Mouse (Mus musculus): Measurements from ENCODE around the gene Lgr6. TPM values are rescaled to one million over a fixed set of nuclear protein-coding genes. Genes with fewer than 3 reads are reported as not detected.

Gene Lgr6
- polyA plus RNA-seq, 1 experiment from 2014 or later, result 0.32 TPM

GRCm38 (mm10) chr1:135131560-135131959 lies 26.5 kb upstream of the Lgr6 start:
- Histone ChIP-seq H3K27ac (ENCODE audit: low read depth, low read length) (no peak overlapping the region), H3K27me3 (ENCODE audit: control insufficient read depth, insufficient read depth, low read length) (no peaks in the 10 kb centered on the region; the same call in 1 of the 2 replicates), H3K4me1 (replicated peaks; ENCODE audit: control insufficient read depth, insufficient read depth, low read length) (peaks cover 3% of the 10 kb centered on the region; the same call in 1 of the 2 replicates), H3K9me3 (ENCODE audit: control insufficient read depth, low read length) (no peaks in the 10 kb centered on the region), H3K4me3 (ENCODE audit: low read depth, low read length) (no peak overlapping the region), H3K36me3 (ENCODE audit: control insufficient read depth, insufficient read depth, low read length) (no peaks in the 10 kb centered on the region), H3K9ac (ENCODE audit: low read length) (no peak overlapping the region), H3K4me2 (ENCODE audit: low read depth, low read length, severe bottlenecking) (no peak overlapping the region)
- DNase-seq (ENCODE audit: low spot score) (no peak), ATAC-seq (replicated peaks; ENCODE audit: low FRiP score) (no peak)
- WGBS, result 67% methylated on average over 8 of the region's 8 CpGs

- H3K27ac ChIP-seq (ENCODE audit: low read depth, low read length), result no peak overlapping the region
- ATAC-seq (replicated peaks; ENCODE audit: low FRiP score) (no peak), DNase-seq (ENCODE audit: low spot score) (no peak)
- H3K9me3 ChIP-seq (ENCODE audit: control insufficient read depth, low read length), result no peaks in the 10 kb centered on the region
- no peaks in the 10 kb centered on the region; the same call in 1 of the 2 replicates for H3K27me3 ChIP-seq (ENCODE audit: control insufficient read depth, insufficient read depth, low read length)
- no peaks in the 10 kb centered on the region for H3K36me3 ChIP-seq (ENCODE audit: control insufficient read depth, insufficient read depth, low read length)
- no peak overlapping the region for H3K9ac ChIP-seq (ENCODE audit: low read length)
- H3K4me3 ChIP-seq (ENCODE audit: low read depth, low read length), result no peak overlapping the region
- peaks cover 3% of the 10 kb centered on the region; the same call in 1 of the 2 replicates for H3K4me1 ChIP-seq (replicated peaks; ENCODE audit: control insufficient read depth, insufficient read depth, low read length)
- no peak overlapping the region for H3K4me2 ChIP-seq (ENCODE audit: low read depth, low read length, severe bottlenecking)
- 38% methylated on average over 6 of the region's 6 CpGs for WGBS
Observed at GRCm38 (mm10) chr1:135131034-135131433, 26.0 kb upstream of the Lgr6 start.

- no peak overlapping the region for H3K9ac ChIP-seq (ENCODE audit: low read length)
- peaks cover 3% of the 10 kb centered on the region; the same call in 1 of the 2 replicates for H3K4me1 ChIP-seq (replicated peaks; ENCODE audit: control insufficient read depth, insufficient read depth, low read length)
- WGBS, result 79% methylated on average over 2 of the region's 2 CpGs
- no peak overlapping the region for H3K4me2 ChIP-seq (ENCODE audit: low read depth, low read length, severe bottlenecking)
- DNase-seq (ENCODE audit: low spot score), result no peak
- no peaks in the 10 kb centered on the region for H3K9me3 ChIP-seq (ENCODE audit: control insufficient read depth, low read length)
- ATAC-seq (replicated peaks; ENCODE audit: low FRiP score), result no peak
- H3K27ac ChIP-seq (ENCODE audit: low read depth, low read length), result no peak overlapping the region
- no peaks in the 10 kb centered on the region for H3K36me3 ChIP-seq (ENCODE audit: control insufficient read depth, insufficient read depth, low read length)
- H3K27me3 ChIP-seq (ENCODE audit: control insufficient read depth, insufficient read depth, low read length), result no peaks in the 10 kb centered on the region; the same call in 1 of the 2 replicates
- no peak overlapping the region for H3K4me3 ChIP-seq (ENCODE audit: low read depth, low read length)
Observed at GRCm38 (mm10) chr1:135130376-135131018, 25.4 kb upstream of the Lgr6 start.

- H3K4me2 ChIP-seq (ENCODE audit: low read depth, low read length, severe bottlenecking), result no peak overlapping the region
- no peaks in the 10 kb centered on the region for H3K9me3 ChIP-seq (ENCODE audit: control insufficient read depth, low read length)
- no peak overlapping the region for H3K4me3 ChIP-seq (ENCODE audit: low read depth, low read length)
- H3K4me1 ChIP-seq (replicated peaks; ENCODE audit: control insufficient read depth, insufficient read depth, low read length), result peaks cover 3% of the 10 kb centered on the region; the same call in 1 of the 2 replicates
- no peak for ATAC-seq (replicated peaks; ENCODE audit: low FRiP score)
- H3K36me3 ChIP-seq (ENCODE audit: control insufficient read depth, insufficient read depth, low read length), result no peaks in the 10 kb centered on the region
- H3K9ac ChIP-seq (ENCODE audit: low read length), result no peak overlapping the region
- no peak for DNase-seq (ENCODE audit: low spot score)
- H3K27me3 ChIP-seq (ENCODE audit: control insufficient read depth, insufficient read depth, low read length), result no peaks in the 10 kb centered on the region; the same call in 1 of the 2 replicates
- 58% methylated on average over 9 of the region's 9 CpGs for WGBS
- no peak overlapping the region for H3K27ac ChIP-seq (ENCODE audit: low read depth, low read length)
Observed at GRCm38 (mm10) chr1:135129543-135130183, 24.6 kb upstream of the Lgr6 start.

GRCm38 (mm10) chr1:135128986-135129385 lies 23.9 kb upstream of the Lgr6 start:
- no peak overlapping the region for H3K27ac ChIP-seq (ENCODE audit: low read depth, low read length)
- WGBS, result 31% methylated on average over 9 of the region's 9 CpGs
- no peak overlapping the region for H3K4me3 ChIP-seq (ENCODE audit: low read depth, low read length)
- H3K9ac ChIP-seq (ENCODE audit: low read length), result no peak overlapping the region
- H3K27me3 ChIP-seq (ENCODE audit: control insufficient read depth, insufficient read depth, low read length), result no peaks in the 10 kb centered on the region; the same call in 1 of the 2 replicates
- peaks cover 3% of the 10 kb centered on the region; the same call in 1 of the 2 replicates for H3K4me1 ChIP-seq (replicated peaks; ENCODE audit: control insufficient read depth, insufficient read depth, low read length)
- DNase-seq (ENCODE audit: low spot score) (no peak), ATAC-seq (replicated peaks; ENCODE audit: low FRiP score) (no peak)
- no peaks in the 10 kb centered on the region for H3K9me3 ChIP-seq (ENCODE audit: control insufficient read depth, low read length)
- no peaks in the 10 kb centered on the region for H3K36me3 ChIP-seq (ENCODE audit: control insufficient read depth, insufficient read depth, low read length)
- no peak overlapping the region for H3K4me2 ChIP-seq (ENCODE audit: low read depth, low read length, severe bottlenecking)

GRCm38 (mm10) chr1:135128011-135128441 lies 22.9 kb upstream of the Lgr6 start:
- no peak overlapping the region for H3K27ac ChIP-seq (ENCODE audit: low read depth, low read length)

GRCm38 (mm10) chr1:135126443-135127027 lies 21.5 kb upstream of the Lgr6 start:
- ATAC-seq (replicated peaks; ENCODE audit: low FRiP score) (no peak), DNase-seq (ENCODE audit: low spot score) (no peak)
- Histone ChIP-seq H3K36me3 (ENCODE audit: control insufficient read depth, insufficient read depth, low read length) (no peaks in the 10 kb centered on the region), H3K9ac (ENCODE audit: low read length) (no peak overlapping the region), H3K4me2 (ENCODE audit: low read depth, low read length, severe bottlenecking) (no peak overlapping the region), H3K9me3 (ENCODE audit: control insufficient read depth, low read length) (no peaks in the 10 kb centered on the region), H3K4me3 (ENCODE audit: low read depth, low read length) (no peak overlapping the region), H3K4me1 (replicated peaks; ENCODE audit: control insufficient read depth, insufficient read depth, low read length) (peaks cover 3% of the 10 kb centered on the region; the same call in 1 of the 2 replicates), H3K27me3 (ENCODE audit: control insufficient read depth, insufficient read depth, low read length) (no peaks in the 10 kb centered on the region; the same call in 1 of the 2 replicates), H3K27ac (ENCODE audit: low read depth, low read length) (no peak overlapping the region)
- WGBS, result 80% methylated on average over 4 of the region's 4 CpGs

More at GRCm38 (mm10) chr1:135128011-135128441, 22.9 kb upstream of the Lgr6 start:
- no peak for DNase-seq (ENCODE audit: low spot score)
- no peak for ATAC-seq (replicated peaks; ENCODE audit: low FRiP score)
- no peak overlapping the region for H3K4me2 ChIP-seq (ENCODE audit: low read depth, low read length, severe bottlenecking)
- no peaks in the 10 kb centered on the region for H3K9me3 ChIP-seq (ENCODE audit: control insufficient read depth, low read length)
- H3K36me3 ChIP-seq (ENCODE audit: control insufficient read depth, insufficient read depth, low read length), result no peaks in the 10 kb centered on the region
- no peak overlapping the region for H3K9ac ChIP-seq (ENCODE audit: low read length)
- no peaks in the 10 kb centered on the region; the same call in 1 of the 2 replicates for H3K27me3 ChIP-seq (ENCODE audit: control insufficient read depth, insufficient read depth, low read length)
- WGBS, result 63% methylated on average over 6 of the region's 6 CpGs
- H3K4me3 ChIP-seq (ENCODE audit: low read depth, low read length), result no peak overlapping the region
- peaks cover 3% of the 10 kb centered on the region; the same call in 1 of the 2 replicates for H3K4me1 ChIP-seq (replicated peaks; ENCODE audit: control insufficient read depth, insufficient read depth, low read length)

- ATAC-seq (replicated peaks; ENCODE audit: low FRiP score) (no peak), DNase-seq (ENCODE audit: low spot score) (no peak)
- Histone ChIP-seq H3K4me3 (ENCODE audit: low read depth, low read length) (no peak overlapping the region), H3K9ac (ENCODE audit: low read length) (no peak overlapping the region), H3K4me1 (replicated peaks; ENCODE audit: control insufficient read depth, insufficient read depth, low read length) (peaks cover 3% of the 10 kb centered on the region; the same call in 1 of the 2 replicates), H3K36me3 (ENCODE audit: control insufficient read depth, insufficient read depth, low read length) (no peaks in the 10 kb centered on the region), H3K4me2 (ENCODE audit: low read depth, low read length, severe bottlenecking) (no peak overlapping the region), H3K27ac (ENCODE audit: low read depth, low read length) (no peak overlapping the region), H3K27me3 (ENCODE audit: control insufficient read depth, insufficient read depth, low read length) (no peaks in the 10 kb centered on the region; the same call in 1 of the 2 replicates), H3K9me3 (ENCODE audit: control insufficient read depth, low read length) (no peaks in the 10 kb centered on the region)
- 72% methylated on average over 8 of the region's 8 CpGs for WGBS
Observed at GRCm38 (mm10) chr1:135125990-135126389, 20.9 kb upstream of the Lgr6 start.

Data from forebrain, embryonic 11.5 days (tissue).